26 mouse cellular contexts compared by ENCODE assay signal in genomic region chr2:109484306-109484705, GRCm38 (mm10).
"Had no signal": no experiment of that assay in that cellular context is flagged by ENCODE, and none has a peak within 500 bp of the region (broad histone marks: within the 10 kb centered on the region; RNA-seq: fewer than 3 reads in every experiment).

No protein-coding gene starts in this region.

- H3K4me1 ChIP-seq: heart, embryonic 10.5 days; heart, embryonic 12.5 days; hindbrain, embryonic 10.5 days; hindbrain, embryonic 13.5 days; intestine, embryonic 15.5 days; limb, embryonic 10.5 days; limb, embryonic 12.5 days; liver, embryonic 13.5 days; liver, embryonic 15.5 days had no signal

- H3K4me3 ChIP-seq: gastrocnemius, adult 2 months; heart, embryonic 10.5 days; heart, embryonic 12.5 days; hindbrain, embryonic 10.5 days; hindbrain, embryonic 13.5 days; intestine, embryonic 15.5 days; layer of hippocampus, adult 2 months; left cerebral cortex, adult 2 months; limb, embryonic 10.5 days; limb, embryonic 12.5 days; liver, embryonic 13.5 days; liver, embryonic 15.5 days had no signal

- DNase-seq: gastrocnemius, adult 2 months; gastrocnemius, postnatal 10 days; gastrocnemius, postnatal 25 days; heart, adult 18-20 months; heart, postnatal 10 days; heart, postnatal 4 days; kidney, adult 2 months; kidney, adult 9 months; kidney, postnatal 4 days; liver; liver, embryonic 13.5 days; liver, postnatal 0 days had no signal

- ATAC-seq: hindbrain, embryonic 16.5 days; inflammation-experienced regulatory T-cells, adult 6 months; intestine, embryonic 15.5 days; intestine, postnatal 0 days; liver, postnatal 0 days had no signal

- H3K9ac ChIP-seq: heart, embryonic 12.5 days; hindbrain, embryonic 13.5 days; intestine, embryonic 15.5 days; limb, embryonic 12.5 days; liver, embryonic 13.5 days; liver, embryonic 15.5 days; liver, postnatal 0 days had no signal

- H3K27ac ChIP-seq: gastrocnemius, adult 2 months; heart, embryonic 10.5 days; hindbrain, embryonic 10.5 days; hindbrain, embryonic 13.5 days; intestine, embryonic 15.5 days; layer of hippocampus, adult 2 months; left cerebral cortex, adult 2 months; limb, embryonic 10.5 days; limb, embryonic 12.5 days; liver, embryonic 13.5 days; liver, embryonic 15.5 days had no signal

- H3K9me3 ChIP-seq: heart, embryonic 10.5 days; heart, embryonic 12.5 days; hindbrain, embryonic 10.5 days; hindbrain, embryonic 13.5 days; intestine, embryonic 15.5 days; limb, embryonic 10.5 days; limb, embryonic 12.5 days; liver, embryonic 13.5 days; liver, embryonic 15.5 days had no signal

- H3K4me2 ChIP-seq: heart, embryonic 12.5 days; hindbrain, embryonic 13.5 days; intestine, embryonic 15.5 days; limb, embryonic 12.5 days; liver, embryonic 11.5 days; liver, embryonic 13.5 days; liver, embryonic 15.5 days had no signal

- H3K27me3 ChIP-seq: heart, embryonic 12.5 days; hindbrain, embryonic 13.5 days; intestine, embryonic 15.5 days; limb, embryonic 12.5 days; liver, embryonic 13.5 days; liver, embryonic 15.5 days had no signal

- H3K36me3 ChIP-seq: heart, embryonic 10.5 days; heart, embryonic 12.5 days; hindbrain, embryonic 10.5 days; hindbrain, embryonic 13.5 days; intestine, embryonic 15.5 days; limb, embryonic 10.5 days; limb, embryonic 12.5 days; liver, embryonic 13.5 days; liver, embryonic 15.5 days had no signal
